Mouse (Mus musculus) C2C12 (cell line): Measurements from ENCODE around the gene Strip2. TPM values are rescaled to one million over a fixed set of nuclear protein-coding genes. Genes with fewer than 3 reads are reported as not detected.

Source experiments
- H3K27me3 ChIP-seq: one replicate; pipeline ENCODE4 v1.6.1; 2011; ENCODE audit not compliant: control insufficient read depth, insufficient read depth, insufficient read length
- H3K36me3 ChIP-seq: one replicate; pipeline ENCODE4 v1.6.1; 2011; ENCODE audit not compliant: control insufficient read depth, insufficient read depth
- H3K4me3 ChIP-seq: one replicate; pipeline ENCODE4 v1.5.1; 2011; ENCODE audit warnings: mild to moderate bottlenecking, control low read depth; ENCODE audit not compliant: poor library complexity, insufficient read depth, severe bottlenecking
- H3K79me2 ChIP-seq: one replicate; pipeline ENCODE4 v1.6.1; 2011; ENCODE audit not compliant: control insufficient read depth, insufficient read depth
- H3K79me3 ChIP-seq: one replicate; pipeline ENCODE4 v1.6.1; 2011; ENCODE audit warnings: low read depth, control low read depth
- H3ac ChIP-seq: one replicate; pipeline ENCODE3; 2011; ENCODE audit warnings: low read depth; ENCODE audit not compliant: control insufficient read depth, insufficient read length
- CEBPB ChIP-seq: IDR thresholded peaks from one replicate; pipeline ENCODE4 v1.6.1; 2011; ENCODE audit warnings: low read depth, mild to moderate bottlenecking, control low read depth, moderate library complexity
- CTCF ChIP-seq: IDR thresholded peaks from one replicate; pipeline ENCODE4 v1.5.1; 2011; ENCODE audit not compliant: control insufficient read depth, insufficient read depth, insufficient read length
- FOSL1 ChIP-seq: IDR thresholded peaks from one replicate; pipeline ENCODE4 v1.8.0; 2011; ENCODE audit warnings: mild to moderate bottlenecking, low read length; ENCODE audit not compliant: poor library complexity, insufficient read depth, severe bottlenecking
- MAX ChIP-seq: IDR thresholded peaks from one replicate; pipeline ENCODE4 v1.6.1; 2011; ENCODE audit warnings: mild to moderate bottlenecking, control low read depth
- MYOD1 ChIP-seq: IDR thresholded peaks from one replicate; pipeline ENCODE4 v1.6.1; 2011; ENCODE audit warnings: low read depth; ENCODE audit not compliant: control insufficient read depth, insufficient read length
- MYOG ChIP-seq: IDR thresholded peaks from one replicate; pipeline ENCODE4 v1.6.1; 2011; ENCODE audit not compliant: control insufficient read depth, insufficient read length; ENCODE audit errors: extremely low read depth
- USF1 ChIP-seq: IDR thresholded peaks from one replicate; pipeline ENCODE4 v1.6.1; 2011; ENCODE audit warnings: low read depth, mild to moderate bottlenecking, control low read depth, moderate library complexity
- polyA plus RNA-seq: library from polyadenylated mRNA; unstranded; fragments of >200 nt; fragmentation: generic; extraction: Trizol; gene quantifications from one replicate; pipeline ENCODE4 v1.2.1, GENCODE M21; 2012; ENCODE audit warnings: missing spikeins

The Strip2 gene
- polyA plus RNA-seq, 1 experiment, result 1.2 TPM

GRCm38 (mm10) chr6:29930087-29930486, 13.3 kb downstream of the Strip2 start:
- no peak for TF ChIP-seq FOSL1
- TF ChIP-seq USF1, result no peak
- TF ChIP-seq MAX, result no peak
- no peak for TF ChIP-seq MYOD1
- TF ChIP-seq MYOG, result no peak
- no peak for TF ChIP-seq CEBPB
- no peak for TF ChIP-seq CTCF
- Histone ChIP-seq H3ac (no peak overlapping the region), H3K4me3 (no peak overlapping the region), H3K79me2 (no peaks in the 10 kb centered on the region), H3K79me3 (no peaks in the 10 kb centered on the region), H3K27me3 (no peaks in the 10 kb centered on the region), H3K36me3 (no peaks in the 10 kb centered on the region)

GRCm38 (mm10) chr6:29930665-29931064, 13.9 kb downstream of the Strip2 start:
- Histone ChIP-seq H3K4me3 (no peak overlapping the region), H3K27me3 (no peaks in the 10 kb centered on the region), H3K79me3 (no peaks in the 10 kb centered on the region), H3K79me2 (no peaks in the 10 kb centered on the region), H3K36me3 (no peaks in the 10 kb centered on the region), H3ac (no peak overlapping the region)
- TF ChIP-seq CTCF, result no peak
- no peak for TF ChIP-seq MYOG
- no peak for TF ChIP-seq MYOD1
- no peak for TF ChIP-seq USF1
- no peak for TF ChIP-seq CEBPB
- no peak for TF ChIP-seq MAX
- no peak for TF ChIP-seq FOSL1

- Histone ChIP-seq H3K27me3 (no peaks in the 10 kb centered on the region), H3K4me3 (no peak overlapping the region), H3K79me3 (no peaks in the 10 kb centered on the region), H3K79me2 (no peaks in the 10 kb centered on the region), H3ac (no peak overlapping the region), H3K36me3 (no peaks in the 10 kb centered on the region)
- TF ChIP-seq CTCF, result no peak
- TF ChIP-seq CEBPB, result no peak
- TF ChIP-seq MYOG, result no peak
- no peak for TF ChIP-seq MAX
- no peak for TF ChIP-seq FOSL1
- no peak for TF ChIP-seq MYOD1
- TF ChIP-seq USF1, result no peak
Measured at GRCm38 (mm10) chr6:29931181-29931580, 14.4 kb downstream of the Strip2 start.

- TF ChIP-seq FOSL1 (no peak), MYOG (no peak), USF1 (no peak), CTCF (no peak), MYOD1 (no peak), MAX (no peak), CEBPB (no peak)
- Histone ChIP-seq H3K79me2 (no peaks in the 10 kb centered on the region), H3K4me3 (no peak overlapping the region), H3K79me3 (no peaks in the 10 kb centered on the region), H3K36me3 (no peaks in the 10 kb centered on the region), H3K27me3 (no peaks in the 10 kb centered on the region), H3ac (no peak overlapping the region)
Measured at GRCm38 (mm10) chr6:29935741-29936140, 18.9 kb downstream of the Strip2 start.

- Histone ChIP-seq H3ac (no peak overlapping the region), H3K36me3 (no peaks in the 10 kb centered on the region), H3K27me3 (no peaks in the 10 kb centered on the region), H3K79me2 (no peaks in the 10 kb centered on the region), H3K79me3 (no peaks in the 10 kb centered on the region), H3K4me3 (no peak overlapping the region)
- TF ChIP-seq MYOG, result no peak
Measured at GRCm38 (mm10) chr6:29940428-29940827, 23.6 kb downstream of the Strip2 start.

- Histone ChIP-seq H3ac (no peak overlapping the region), H3K27me3 (no peaks in the 10 kb centered on the region), H3K36me3 (no peaks in the 10 kb centered on the region), H3K4me3 (no peak overlapping the region), H3K79me3 (no peaks in the 10 kb centered on the region), H3K79me2 (no peaks in the 10 kb centered on the region)
- TF ChIP-seq MYOD1, result peak; percentile 99
- TF ChIP-seq MYOG, result no peak
Measured at GRCm38 (mm10) chr6:29941036-29941435, 24.2 kb downstream of the Strip2 start.
